Mouse (Mus musculus) hindbrain, embryonic 12.5 days (tissue): ENCODE measurements around the gene Tub. TPM values are rescaled to one million over a fixed set of nuclear protein-coding genes. Genes with fewer than 3 reads are reported as not detected.

ENCODE experiments used
- ATAC-seq: fragments of 200-750 bp; cut with Nextera tagmentation; 2 replicates; pipeline ENCODE4 v1.8.0; 2017; ENCODE audit warnings: moderate TSS enrichment; ENCODE audit not compliant: low FRiP score
- H3K27ac ChIP-seq: fragments of 300-500 bp; sonication (generic); 2 replicates; pipeline ENCODE4 v1.5.1; 2016; ENCODE audit warnings: mild to moderate bottlenecking
- H3K27me3 ChIP-seq: fragments of 300-500 bp; sonication (generic); 2 replicates; pipeline ENCODE4 v1.6.1; 2016; ENCODE audit warnings: mild to moderate bottlenecking
- H3K36me3 ChIP-seq: fragments of 300-500 bp; sonication (generic); 2 replicates; pipeline ENCODE4 v1.6.1; 2016; ENCODE audit warnings: mild to moderate bottlenecking
- H3K4me1 ChIP-seq: fragments of 300-500 bp; sonication (generic); 2 replicates; pipeline ENCODE4 v1.6.1; 2016
- H3K4me2 ChIP-seq: fragments of 300-500 bp; sonication (generic); replicated peaks from 2 replicates; pipeline ENCODE4 v1.6.1; 2016; ENCODE audit warnings: mild to moderate bottlenecking
- H3K4me3 ChIP-seq: fragments of 300-500 bp; sonication (generic); 2 replicates; pipeline ENCODE4 v1.5.1; 2016; ENCODE audit warnings: mild to moderate bottlenecking
- H3K9ac ChIP-seq: fragments of 300-500 bp; sonication (generic); 2 replicates; pipeline ENCODE4 v1.6.1; 2016; ENCODE audit warnings: mild to moderate bottlenecking, moderate library complexity
- H3K9me3 ChIP-seq: fragments of 300-500 bp; sonication (generic); replicated peaks from 2 replicates; pipeline ENCODE4 v1.6.1; 2016; ENCODE audit warnings: mild to moderate bottlenecking
- WGBS: fragments of 180-500 bp; shearing (Covaris S2); methylation state at CpG from one replicate; pipeline ENCODE4 v1.1.7; 2016; 5-methylcytosine and 5-hydroxymethylcytosine counted together
- polyA plus RNA-seq: library from polyadenylated mRNA; unstranded; fragments of >200 nt; fragmentation: Nextera tagmentation; extraction: Ambion mirVana; gene quantifications from 2 replicates; pipeline ENCODE4 v1.2.1, GENCODE M21; 2016

The Tub gene
- polyA plus RNA-seq = 40.3 and 42.1 TPM in 2 replicates

GRCm38 (mm10) chr7:108950312-108950761, at the start of gene Tub:
Gene Tub (plus strand): TSS chr7:108950338.
- H3K9ac ChIP-seq = peak within 1 kb of the TSS; percentile 62
- H3K4me1 ChIP-seq = peaks cover 13% of the 10 kb centered on the region
- H3K9me3 ChIP-seq = no peaks in the 10 kb centered on the region
- H3K4me2 ChIP-seq = peak within 1 kb of the TSS; percentile 98
- H3K36me3 ChIP-seq = 0 out of 2 replicates have a peak, but pooled peaks cover 7% of the 10 kb centered on the region
- H3K27me3 ChIP-seq = peaks cover 53% of the 10 kb centered on the region
- WGBS = under 1% methylated on average over 44 of the region's 44 CpGs
- ATAC-seq = peak; percentile 82
- H3K27ac ChIP-seq = no peak within 1 kb of the TSS
- H3K4me3 ChIP-seq = peak within 1 kb of the TSS; percentile 61

GRCm38 (mm10) chr7:108903969-108904368, 46.2 kb upstream of the Tub start:
- no peak overlapping the region for H3K4me2 ChIP-seq
- no peaks in the 10 kb centered on the region for H3K36me3 ChIP-seq
- no peak overlapping the region for H3K9ac ChIP-seq
- no peaks in the 10 kb centered on the region for H3K27me3 ChIP-seq
- no peaks in the 10 kb centered on the region for H3K4me1 ChIP-seq
- 84% methylated on average over 2 of the region's 2 CpGs for WGBS
- ATAC-seq = no peak
- H3K4me3 ChIP-seq = no peak overlapping the region
- no peaks in the 10 kb centered on the region for H3K9me3 ChIP-seq
- H3K27ac ChIP-seq = no peak overlapping the region

- no peaks in the 10 kb centered on the region for H3K36me3 ChIP-seq
- H3K4me1 ChIP-seq = no peaks in the 10 kb centered on the region
- no peak overlapping the region for H3K4me3 ChIP-seq
- no peak overlapping the region for H3K27ac ChIP-seq
- H3K9me3 ChIP-seq = no peaks in the 10 kb centered on the region
- H3K4me2 ChIP-seq = no peak overlapping the region
- H3K27me3 ChIP-seq = no peaks in the 10 kb centered on the region
- no peak for ATAC-seq
- no peak overlapping the region for H3K9ac ChIP-seq
- 71% methylated on average over 4 of the region's 4 CpGs for WGBS
Observed at GRCm38 (mm10) chr7:108927043-108927442, 23.1 kb upstream of the Tub start.

- H3K4me1 ChIP-seq = no peaks in the 10 kb centered on the region
- WGBS = 80% methylated on average over 11 of the region's 11 CpGs
- H3K27ac ChIP-seq = no peak overlapping the region
- H3K27me3 ChIP-seq = no peaks in the 10 kb centered on the region
- H3K4me2 ChIP-seq = no peak overlapping the region
- no peaks in the 10 kb centered on the region for H3K9me3 ChIP-seq
- ATAC-seq = no peak
- no peak overlapping the region for H3K4me3 ChIP-seq
- H3K9ac ChIP-seq = no peak overlapping the region
- no peaks in the 10 kb centered on the region for H3K36me3 ChIP-seq
Observed at GRCm38 (mm10) chr7:108928280-108929188, 21.6 kb upstream of the Tub start.

- ATAC-seq = no peak
- Histone ChIP-seq H3K4me1 (peaks cover 1% of the 10 kb centered on the region), H3K9ac (no peak within 1 kb of the TSS), H3K4me3 (no peak within 1 kb of the TSS), H3K4me2 (no peak within 1 kb of the TSS), H3K9me3 (no peaks in the 10 kb centered on the region), H3K27ac (no peak within 1 kb of the TSS), H3K27me3 (no peaks in the 10 kb centered on the region), H3K36me3 (no peaks in the 10 kb centered on the region)
- 83% methylated on average over 6 of the region's 6 CpGs for WGBS
Observed at GRCm38 (mm10) chr7:108929726-108930393, 20.3 kb upstream of the Tub start, which contains the start of gene Nlrp10. Gene Nlrp10 (minus strand): TSS chr7:108930178.

- peak within 1 kb of the TSS; percentile 91 for H3K4me2 ChIP-seq
- peak; percentile 97 for ATAC-seq
- 2% methylated on average over 50 of the region's 50 CpGs for WGBS
Observed at GRCm38 (mm10) chr7:108933794-108934731, 16.1 kb upstream of the Tub start, which contains the start of gene Eif3f. Gene Eif3f (plus strand): TSS chr7:108934417.

GRCm38 (mm10) chr7:108934836-108935235, 15.3 kb upstream of the Tub start:
- Histone ChIP-seq H3K4me1 (peaks cover 18% of the 10 kb centered on the region), H3K27ac (0 out of 2 replicates have a peak overlapping the region, but pooled peaks have one; percentile 89), H3K9me3 (no peaks in the 10 kb centered on the region), H3K4me3 (peak overlapping the region; percentile 97), H3K27me3 (no peaks in the 10 kb centered on the region), H3K4me2 (peak overlapping the region; percentile 91), H3K36me3 (peaks cover 31% of the 10 kb centered on the region), H3K9ac (peak overlapping the region; percentile 96)
- WGBS = 6% methylated on average over 8 of the region's 8 CpGs
- no peak for ATAC-seq

More at GRCm38 (mm10) chr7:108933794-108934731, 16.1 kb upstream of the Tub start, which contains the start of gene Eif3f:
- Histone ChIP-seq H3K27me3 (no peaks in the 10 kb centered on the region), H3K9ac (peak within 1 kb of the TSS; percentile 96), H3K4me1 (peaks cover 18% of the 10 kb centered on the region), H3K4me3 (peak within 1 kb of the TSS; percentile 97), H3K9me3 (no peaks in the 10 kb centered on the region), H3K27ac (peak within 1 kb of the TSS; percentile 89), H3K36me3 (peaks cover 24% of the 10 kb centered on the region)

GRCm38 (mm10) chr7:108935411-108935810, 14.7 kb upstream of the Tub start:
- WGBS = 89% methylated on average over 7 of the region's 7 CpGs
- peak overlapping the region; percentile 91 for H3K4me2 ChIP-seq
- no peak overlapping the region for H3K27ac ChIP-seq
- H3K9me3 ChIP-seq = no peaks in the 10 kb centered on the region
- peaks cover 37% of the 10 kb centered on the region for H3K36me3 ChIP-seq
- peak overlapping the region; percentile 97 for H3K4me3 ChIP-seq
- H3K27me3 ChIP-seq = no peaks in the 10 kb centered on the region
- H3K4me1 ChIP-seq = peaks cover 18% of the 10 kb centered on the region
- no peak for ATAC-seq
- peak overlapping the region; percentile 96 for H3K9ac ChIP-seq

GRCm38 (mm10) chr7:108936591-108936990, 13.5 kb upstream of the Tub start:
- H3K4me2 ChIP-seq = no peak overlapping the region
- H3K27me3 ChIP-seq = no peaks in the 10 kb centered on the region
- no peaks in the 10 kb centered on the region for H3K9me3 ChIP-seq
- no peak overlapping the region for H3K27ac ChIP-seq
- no peak for ATAC-seq
- 94% methylated on average over 4 of the region's 4 CpGs for WGBS
- H3K4me1 ChIP-seq = peaks cover 18% of the 10 kb centered on the region
- H3K36me3 ChIP-seq = peaks cover 49% of the 10 kb centered on the region
- no peak overlapping the region for H3K9ac ChIP-seq
- H3K4me3 ChIP-seq = no peak overlapping the region

GRCm38 (mm10) chr7:108941466-108941865, 8.7 kb upstream of the Tub start:
- H3K4me3 ChIP-seq = no peak overlapping the region
- 94% methylated on average over 9 of the region's 9 CpGs for WGBS
- no peaks in the 10 kb centered on the region for H3K9me3 ChIP-seq
- no peak for ATAC-seq
- no peaks in the 10 kb centered on the region for H3K27me3 ChIP-seq
- H3K4me2 ChIP-seq = no peak overlapping the region
- H3K4me1 ChIP-seq = 0 out of 2 replicates have a peak, but pooled peaks cover under 1% of the 10 kb centered on the region
- H3K36me3 ChIP-seq = peaks cover 77% of the 10 kb centered on the region
- no peak overlapping the region for H3K27ac ChIP-seq
- no peak overlapping the region for H3K9ac ChIP-seq

- Histone ChIP-seq H3K4me3 (no peak overlapping the region), H3K27ac (no peak overlapping the region), H3K36me3 (peaks cover 55% of the 10 kb centered on the region), H3K9ac (no peak overlapping the region), H3K9me3 (no peaks in the 10 kb centered on the region), H3K4me2 (no peak overlapping the region), H3K4me1 (no peaks in the 10 kb centered on the region), H3K27me3 (peaks cover 8% of the 10 kb centered on the region; the same call in 1 of the 2 replicates)
- ATAC-seq = peak; percentile 46; the same call in 1 of the 2 replicates
- WGBS = 3% methylated on average over 2 of the region's 2 CpGs
Observed at GRCm38 (mm10) chr7:108944002-108944401, 6.1 kb upstream of the Tub start.
